Mouse (Mus musculus): ENCODE data around the gene Vamp2.

GRCm38 (mm10) chr11:69053848-69054247 lies 34.4 kb upstream of the Vamp2 start:
- no peak for TF ChIP-seq CTCF (IDR thresholded peaks at IDR 0.05)
- no peak for TF ChIP-seq EP300 (IDR thresholded peaks at IDR 0.05)
